22 mouse cellular contexts compared by ENCODE assay signal in genomic region chr5:12977875-12978274, GRCm38 (mm10).
A peak's percentile ranks its signal among the peaks of the same experiment; 100 is the strongest.
DNase-seq lines count a peak whose midpoint lies in the region; ATAC-seq and TF ChIP-seq lines count a peak whose summit lies in the region.
"Had no signal": no experiment of that assay in that cellular context is flagged by ENCODE, and none has a peak within 500 bp of the region (broad histone marks: within the 10 kb centered on the region; RNA-seq: fewer than 3 reads in every experiment).

No protein-coding gene starts in this region.

- H3K4me1 ChIP-seq in MEL (ENCODE audit: control insufficient read depth in 1 of 2, insufficient read depth in 2 of 2, low read length in 2 of 2) = peaks cover 5 to 25% of the 10 kb centered on the region in 2 experiments; a peak in 3 of 4 replicates
- H3K4me1 ChIP-seq in intestine, embryonic 16.5 days (ENCODE audit: control insufficient read depth, insufficient read depth, low read length) = no peaks in the 10 kb centered on the region
- H3K4me1 ChIP-seq in heart, adult 2 months (ENCODE audit: control insufficient read depth, insufficient read depth, low read length) = no peaks in the 10 kb centered on the region
- no peaks in the 10 kb centered on the region for H3K4me1 ChIP-seq in forebrain, embryonic 11.5 days (replicated peaks; ENCODE audit: control insufficient read depth, insufficient read depth, low read length)
- H3K4me1 ChIP-seq: embryonic facial prominence, embryonic 10.5 days; embryonic facial prominence, embryonic 12.5 days; forebrain, embryonic 12.5 days had no signal

- intact Hi-C loops in heart, adult 2 months (cut with DNase I) = no loop called here

- H3K79me2 ChIP-seq in MEL (ENCODE audit: control insufficient read depth, insufficient read depth, low read length, poor library complexity) = no peaks in the 10 kb centered on the region
- no peaks in the 10 kb centered on the region for H3K79me2 ChIP-seq in heart, adult 2 months (replicated peaks; ENCODE audit: control insufficient read depth, insufficient read depth, low read length)

- DNase-seq in 416B (ENCODE audit: low read depth) = peak; percentile 69
- peak; percentile 87 for DNase-seq in MEL (ENCODE audit: low read depth, low spot score)
- no peak for DNase-seq in heart, adult 2 months
- DNase-seq in forebrain, embryonic 11.5 days (ENCODE audit: low spot score) = no peak
- DNase-seq: adrenal gland, adult 8-10 months; adrenal gland, postnatal 14 days; adrenal gland, postnatal 36 days; cerebellum, adult 11-12 months; cerebellum, adult 2 months; cerebellum, adult 9-11 months; cerebellum, postnatal 14 days; cerebellum, postnatal 36 days had no signal

- TF ChIP-seq RAD21 in MEL (IDR thresholded peaks at IDR 0.05; ENCODE audit: low read depth, low read length) = no peak; the same call in 1 of the 2 replicates

- no peak for TF ChIP-seq POLR2A in MEL (IDR thresholded peaks at IDR 0.05; ENCODE audit: control insufficient read depth in 1 of 2, insufficient read depth in 1 of 2, low read depth in 1 of 2, low read length in 2 of 2, poor library complexity in 1 of 2)
- TF ChIP-seq POLR2A in heart, adult 2 months (IDR thresholded peaks at IDR 0.05; ENCODE audit: insufficient read depth, low read depth, low read length) = no peak

- H3K27ac ChIP-seq in MEL (ENCODE audit: control insufficient read depth, low read depth, low read length) = no peak overlapping the region
- no peak overlapping the region for H3K27ac ChIP-seq in intestine, embryonic 16.5 days (ENCODE audit: low read length)
- H3K27ac ChIP-seq in heart, adult 2 months = no peak overlapping the region
- no peak overlapping the region for H3K27ac ChIP-seq in forebrain, embryonic 11.5 days (ENCODE audit: low read depth, low read length)
- H3K27ac ChIP-seq: embryonic facial prominence, embryonic 10.5 days; embryonic facial prominence, embryonic 12.5 days; forebrain, embryonic 12.5 days had no signal

- ATAC-seq in common myeloid progenitor, adult 5-6 weeks (replicated peaks; ENCODE audit: low read depth, poor library complexity, severe bottlenecking) = peak; percentile 84
- ATAC-seq in megakaryocyte-erythroid progenitor cell, adult 5-6 weeks (replicated peaks; ENCODE audit: low FRiP score, low TSS enrichment, poor library complexity, severe bottlenecking) = 0 out of 2 replicates have a peak, but pooled peaks have one; percentile 41
- no peak for ATAC-seq in intestine, embryonic 16.5 days
- ATAC-seq in forebrain, embryonic 11.5 days (replicated peaks; ENCODE audit: low FRiP score) = no peak
- ATAC-seq: activated CD4-positive, CD25-positive, alpha-beta regulatory T cell, adult 4 months; forebrain, embryonic 14.5 days; forebrain, embryonic 16.5 days; Patski had no signal

- WGBS in intestine, embryonic 16.5 days = 80% methylated on average over 2 of the region's 2 CpGs
- WGBS in heart, adult 2 months = 31% methylated on average over 2 of the region's 2 CpGs
- WGBS in forebrain, embryonic 11.5 days = 84% methylated on average over 2 of the region's 2 CpGs

- peak overlapping the region; percentile 22; the same call in 1 of the 2 replicates for H3K9ac ChIP-seq in MEL (ENCODE audit: control insufficient read depth, low read depth, low read length, poor library complexity, severe bottlenecking)
- no peak overlapping the region for H3K9ac ChIP-seq in intestine, embryonic 16.5 days (ENCODE audit: low read depth, low read length)
- no peak overlapping the region for H3K9ac ChIP-seq in heart, adult 2 months (ENCODE audit: low read depth, low read length)
- no peak overlapping the region for H3K9ac ChIP-seq in forebrain, embryonic 11.5 days (ENCODE audit: low read length)
- H3K9ac ChIP-seq: embryonic facial prominence, embryonic 12.5 days; forebrain, embryonic 12.5 days had no signal

- H3K4me3 ChIP-seq in MEL (ENCODE audit: control insufficient read depth in 1 of 2, insufficient read depth in 1 of 2, low read depth in 2 of 2, low read length in 2 of 2) = no peak overlapping the region
- no peak overlapping the region for H3K4me3 ChIP-seq in intestine, embryonic 16.5 days (ENCODE audit: low read length)
- no peak overlapping the region for H3K4me3 ChIP-seq in heart, adult 2 months
- no peak overlapping the region for H3K4me3 ChIP-seq in forebrain, embryonic 11.5 days (ENCODE audit: low read depth, low read length)
- H3K4me3 ChIP-seq: embryonic facial prominence, embryonic 10.5 days; embryonic facial prominence, embryonic 12.5 days; forebrain, embryonic 12.5 days had no signal

- no peaks in the 10 kb centered on the region for H3K27me3 ChIP-seq in MEL (ENCODE audit: control insufficient read depth in 1 of 2, insufficient read depth in 2 of 2, low read length in 2 of 2)
- H3K27me3 ChIP-seq in intestine, embryonic 16.5 days (replicated peaks; ENCODE audit: control insufficient read depth, insufficient read depth, low read length) = no peaks in the 10 kb centered on the region
- no peaks in the 10 kb centered on the region for H3K27me3 ChIP-seq in heart, adult 2 months (ENCODE audit: control insufficient read depth, insufficient read depth, low read length)
- no peaks in the 10 kb centered on the region for H3K27me3 ChIP-seq in forebrain, embryonic 11.5 days (ENCODE audit: control insufficient read depth, insufficient read depth, low read length)
- H3K27me3 ChIP-seq: embryonic facial prominence, embryonic 12.5 days; forebrain, embryonic 12.5 days; Patski had no signal

- TF ChIP-seq EP300 in MEL (IDR thresholded peaks at IDR 0.05; ENCODE audit: low read depth in 1 of 2, low read length in 2 of 2) = peak; percentile 95 to 98
- TF ChIP-seq EP300 in heart, adult 2 months (IDR thresholded peaks at IDR 0.05; ENCODE audit: insufficient read depth, low read depth, low read length) = no peak

- no peak for TF ChIP-seq CTCF in MEL (IDR thresholded peaks at IDR 0.05 in 2 of 3, conservative IDR thresholded peaks at IDR 0.05 in 1 of 3; ENCODE audit: control insufficient read depth in 1 of 3, insufficient read depth in 1 of 3, low read depth in 2 of 3, low read length in 3 of 3, poor library complexity in 1 of 3, severe bottlenecking in 1 of 3)
- TF ChIP-seq CTCF in heart, adult 2 months (IDR thresholded peaks at IDR 0.05) = no peak

- peaks cover 0 to 19% of the 10 kb centered on the region in 2 experiments; a peak in 2 of 4 replicates for H3K36me3 ChIP-seq in MEL (ENCODE audit: control insufficient read depth in 1 of 2, insufficient read depth in 2 of 2, low read length in 2 of 2)
- H3K36me3 ChIP-seq in intestine, embryonic 16.5 days (ENCODE audit: control insufficient read depth, insufficient read depth, low read length) = no peaks in the 10 kb centered on the region
- no peaks in the 10 kb centered on the region for H3K36me3 ChIP-seq in heart, adult 2 months (ENCODE audit: control insufficient read depth, insufficient read depth, low read length)
- no peaks in the 10 kb centered on the region for H3K36me3 ChIP-seq in forebrain, embryonic 11.5 days (ENCODE audit: control insufficient read depth, insufficient read depth, low read length)
- H3K36me3 ChIP-seq: embryonic facial prominence, embryonic 10.5 days; embryonic facial prominence, embryonic 12.5 days; forebrain, embryonic 12.5 days had no signal

- no peak overlapping the region for H3K4me2 ChIP-seq in intestine, embryonic 16.5 days (ENCODE audit: low read depth, low read length)
- H3K4me2 ChIP-seq in forebrain, embryonic 11.5 days (ENCODE audit: low read depth, low read length, severe bottlenecking) = no peak overlapping the region
- H3K4me2 ChIP-seq: embryonic facial prominence, embryonic 12.5 days; forebrain, embryonic 12.5 days had no signal

- H3K9me3 ChIP-seq in MEL (replicated peaks; ENCODE audit: insufficient read depth, low read length) = no peaks in the 10 kb centered on the region
- H3K9me3 ChIP-seq in intestine, embryonic 16.5 days (ENCODE audit: control insufficient read depth, low read length) = no peaks in the 10 kb centered on the region
- H3K9me3 ChIP-seq in forebrain, embryonic 11.5 days (ENCODE audit: control insufficient read depth, low read length) = no peaks in the 10 kb centered on the region
- H3K9me3 ChIP-seq: embryonic facial prominence, embryonic 10.5 days; embryonic facial prominence, embryonic 12.5 days; forebrain, embryonic 12.5 days had no signal

TF ChIP-seq in MEL, 35 proteins besides CTCF, POLR2A, EP300 and RAD21:
- TF ChIP-seq MEF2A (IDR thresholded peaks at IDR 0.05; ENCODE audit: extremely low read depth, insufficient replicate concordance, low read depth, low read length, poor library complexity, severe bottlenecking) = no peak
- peak; percentile 94 for TF ChIP-seq TCF12 (IDR thresholded peaks at IDR 0.05; ENCODE audit: low read depth, low read length)
- no peak for TF ChIP-seq POLR2AphosphoS2 (IDR thresholded peaks at IDR 0.05; ENCODE audit: low read length)
- TF ChIP-seq MYC (IDR thresholded peaks at IDR 0.05; ENCODE audit: low read depth, low read length) = 0 out of 2 replicates have a peak, but pooled peaks have one; percentile 30
- TF ChIP-seq MAFK (IDR thresholded peaks at IDR 0.05; ENCODE audit: borderline replicate concordance, low read depth, low read length) = no peak
- TF ChIP-seq GATA1 (IDR thresholded peaks at IDR 0.05; ENCODE audit: low read depth, low read length) = peak; percentile 97
- TF ChIP-seq ETS1 (IDR thresholded peaks at IDR 0.05; ENCODE audit: low read depth, low read length) = peak; percentile 91
- peak; percentile 81; the same call in 1 of the 2 replicates for TF ChIP-seq RCOR1 (IDR thresholded peaks at IDR 0.05; ENCODE audit: low read depth, low read length)
- TF ChIP-seq MXI1 (IDR thresholded peaks at IDR 0.05; ENCODE audit: low read depth, low read length) = peak; percentile 59; the same call in 1 of the 2 replicates
- TF ChIP-seq ZNF384 (IDR thresholded peaks at IDR 0.05; ENCODE audit: low read depth, low read length) = peak; percentile 58; the same call in 1 of the 2 replicates
- peak; percentile 91 for TF ChIP-seq SIN3A (IDR thresholded peaks at IDR 0.05; ENCODE audit: low read length)
- TF ChIP-seq TAL1 (IDR thresholded peaks at IDR 0.05; ENCODE audit: low read length) = peak; percentile 92
- TF ChIP-seq JUND (IDR thresholded peaks at IDR 0.05; ENCODE audit: low read depth, low read length) = no peak
- TF ChIP-seq UBTF (IDR thresholded peaks at IDR 0.05; ENCODE audit: borderline replicate concordance, insufficient read depth, low read depth, low read length) = no peak

Comparison
In these comparisons a context has a peak if more than half of its experiments do, and no peak if none do; other contexts are left out.
1. DNase-seq: peak in 416B (single experiment) and MEL (single experiment); none in heart, adult 2 months (0 of 2) and forebrain, embryonic 11.5 days (single experiment).
2. ATAC-seq: peak in common myeloid progenitor, adult 5-6 weeks (single experiment) and megakaryocyte-erythroid progenitor cell, adult 5-6 weeks (single experiment); none in intestine, embryonic 16.5 days (single experiment) and forebrain, embryonic 11.5 days (single experiment).